ENCODE assay signal across 9 mouse cellular contexts in genomic region chr5:114921551-114922365, GRCm38 (mm10). TPM values are rescaled to one million over a fixed set of nuclear protein-coding genes. Genes with fewer than 3 reads are reported as not detected.
DNase-seq lines count a peak whose midpoint lies in the region; ATAC-seq and TF ChIP-seq lines count a peak whose summit lies in the region.
"Had no signal": no experiment of that assay in that cellular context is flagged by ENCODE, and none has a peak within 500 bp of the region (broad histone marks: within the 10 kb centered on the region; RNA-seq: fewer than 3 reads in every experiment).

No protein-coding gene starts in this region.

- H3K4me1 ChIP-seq in heart, postnatal 0 days (ENCODE audit: control insufficient read depth, insufficient read depth), result 0 out of 2 replicates have a peak, but pooled peaks cover 5% of the 10 kb centered on the region
- H3K4me1 ChIP-seq in kidney, adult 2 months (ENCODE audit: control insufficient read depth, insufficient read depth, low read length), result peaks cover 7% of the 10 kb centered on the region; the same call in 1 of the 2 replicates
- peaks cover 13% of the 10 kb centered on the region for H3K4me1 ChIP-seq in thymus, adult 2 months (replicated peaks; ENCODE audit: control insufficient read depth, insufficient read depth, low read length)

- 0 out of 2 replicates have a peak, but pooled peaks have one; percentile 5 for ATAC-seq in heart, postnatal 0 days (ENCODE audit: insufficient read depth, low read depth)
- ATAC-seq in cerebellum, adult (ENCODE audit: insufficient number of reproducible peaks, low FRiP score, low TSS enrichment), result no peak

- no peak overlapping the region for H3K4me2 ChIP-seq in heart, postnatal 0 days (ENCODE audit: low read depth, low read length)

- DNase-seq in heart, postnatal 0 days (ENCODE audit: low spot score), result peak; percentile 8
- no peak for DNase-seq in heart, postnatal 4 days
- DNase-seq in kidney, adult 2 months, result peak; percentile 63
- DNase-seq in lung, postnatal 25 days (ENCODE audit: low spot score), result peak; percentile 65
- peak; percentile 76 for DNase-seq in thymus, adult 2 months
- no peak for DNase-seq in layer of hippocampus, adult 9-10 months (ENCODE audit: low spot score)
- no peak for DNase-seq in layer of hippocampus, adult 8-10 months (ENCODE audit: low spot score in 2 of 2)

- H3K4me3 ChIP-seq in heart, postnatal 0 days (ENCODE audit: low read depth, low read length), result no peak overlapping the region
- no peak overlapping the region for H3K4me3 ChIP-seq in kidney, adult 2 months (ENCODE audit: insufficient read depth, low read depth, low read length)
- H3K4me3 ChIP-seq in thymus, adult 2 months (ENCODE audit: control insufficient read depth, insufficient read depth, low read length), result peak overlapping the region; percentile 5; the same call in 1 of the 2 replicates

- no peaks in the 10 kb centered on the region for H3K9me3 ChIP-seq in heart, postnatal 0 days (replicated peaks; ENCODE audit: control insufficient read depth, low read length)

- peak overlapping the region; percentile 48; the same call in 1 of the 2 replicates for H3K27ac ChIP-seq in heart, postnatal 0 days (ENCODE audit: low read depth)
- H3K27ac ChIP-seq in kidney, adult 2 months (ENCODE audit: insufficient read depth, low read depth, low read length), result peak overlapping the region; percentile 2; the same call in 1 of the 2 replicates
- peak overlapping the region; percentile 92 for H3K27ac ChIP-seq in thymus, adult 2 months (ENCODE audit: control insufficient read depth, insufficient read depth, low read length)

- no peak for TF ChIP-seq EP300 in heart, postnatal 0 days (IDR thresholded peaks at IDR 0.05; ENCODE audit: low read depth)

- no peaks in the 10 kb centered on the region for H3K27me3 ChIP-seq in heart, postnatal 0 days (ENCODE audit: control insufficient read depth, insufficient read depth, low read length)
- H3K27me3 ChIP-seq in kidney, adult 2 months (replicated peaks; ENCODE audit: control insufficient read depth, insufficient read depth, low read length), result no peaks in the 10 kb centered on the region
- no peaks in the 10 kb centered on the region for H3K27me3 ChIP-seq in thymus, adult 2 months (ENCODE audit: control insufficient read depth, insufficient read depth, low read length)

- 59% methylated on average over 19 of the region's 19 CpGs for WGBS in heart, postnatal 0 days
- 50% methylated on average over 19 of the region's 19 CpGs for WGBS in kidney, adult 2 months
- 14% methylated on average over 19 of the region's 19 CpGs for WGBS in thymus, adult 2 months

- TF ChIP-seq POLR2A in kidney, adult 2 months (IDR thresholded peaks at IDR 0.05; ENCODE audit: low read depth, low read length), result no peak
- 0 out of 2 replicates have a peak, but pooled peaks have one; percentile 21 for TF ChIP-seq POLR2A in thymus, adult 2 months (IDR thresholded peaks at IDR 0.05; ENCODE audit: control insufficient read depth, extremely low read depth, insufficient read depth, low read length, poor library complexity)

- no peak for TF ChIP-seq CTCF in heart, postnatal 0 days (IDR thresholded peaks at IDR 0.05; ENCODE audit: low read depth)
- peak; percentile 40; the same call in 1 of the 2 replicates for TF ChIP-seq CTCF in kidney, adult 2 months (conservative IDR thresholded peaks at IDR 0.05; ENCODE audit: insufficient read depth, insufficient read length, low read depth, low read length)
- peak; percentile 61; the same call in 1 of the 2 replicates for TF ChIP-seq CTCF in thymus, adult 2 months (IDR thresholded peaks at IDR 0.05; ENCODE audit: borderline replicate concordance, control insufficient read depth, extremely low read depth, insufficient read depth, low read length, poor library complexity)

- no peak overlapping the region for H3K9ac ChIP-seq in heart, postnatal 0 days (replicated peaks; ENCODE audit: low read depth, low read length)

- H3K36me3 ChIP-seq in heart, postnatal 0 days (replicated peaks; ENCODE audit: control insufficient read depth, insufficient read depth, low read length), result no peaks in the 10 kb centered on the region
- H3K36me3 ChIP-seq in kidney, adult 2 months (ENCODE audit: control insufficient read depth, insufficient read depth, low read length), result no peaks in the 10 kb centered on the region
- H3K36me3 ChIP-seq in thymus, adult 2 months (ENCODE audit: control insufficient read depth, insufficient read depth, low read length), result no peaks in the 10 kb centered on the region

RNA-seq across cellular contexts. Expression of gene Oasl1, which starts 1.3 kb away (rescaled TPM):
- total RNA-seq in heart, postnatal 0 days (2014; rRNA removed; ENCODE audit: low replicate concordance), result 5.6 and 9.4 TPM in 2 replicates
- polyA plus RNA-seq in heart, postnatal 0 days (2015; fragmentation: Nextera tagmentation; extraction: Ambion mirVana), result 0.68 and 0.69 TPM in 2 replicates
- under 1 TPM in 1 of 2 experiments, not detected in 1; 0.18 TPM for total RNA-seq in heart, postnatal 4 days (2021)
- polyA plus RNA-seq in kidney, adult 2 months (2012; rRNA removed), result 4.3 and 5.7 TPM in 2 replicates
- 20.1 and 20.7 TPM in 2 replicates for polyA plus RNA-seq in thymus, adult 2 months (2012; rRNA removed)
- total RNA-seq in layer of hippocampus, adult 8-10 months (2022), result 1 to 10 TPM in 1 of 4 experiments, under 1 TPM in 1, not detected in 2; 0.80 to 1.1 TPM

RNA-seq across cellular contexts. Expression of gene 2210016L21Rik, which starts 20.2 kb away (rescaled TPM):
- 7.3 and 16.0 TPM in 2 replicates for total RNA-seq in heart, postnatal 0 days (2014; rRNA removed; ENCODE audit: low replicate concordance)
- polyA plus RNA-seq in heart, postnatal 0 days (2015; fragmentation: Nextera tagmentation; extraction: Ambion mirVana), result 32.2 and 32.6 TPM in 2 replicates
- total RNA-seq in heart, postnatal 4 days (2021), result 10 to 100 TPM; 27.7 to 34.9 TPM
- polyA plus RNA-seq in kidney, adult 2 months (2012; rRNA removed), result 23.5 and 26.1 TPM in 2 replicates
- polyA plus RNA-seq in thymus, adult 2 months (2012; rRNA removed), result 25.6 and 29.9 TPM in 2 replicates
- 100 to 1,000 TPM; 183 to 208 (median 204) TPM for total RNA-seq in layer of hippocampus, adult 8-10 months (2022)

RNA-seq across cellular contexts. Expression of gene Oasl2, which starts 25.0 kb away (rescaled TPM):
- total RNA-seq in heart, postnatal 0 days (2014; rRNA removed; ENCODE audit: low replicate concordance), result 11.4 and 14.9 TPM in 2 replicates
- 6.5 and 9.2 TPM in 2 replicates for polyA plus RNA-seq in heart, postnatal 0 days (2015; fragmentation: Nextera tagmentation; extraction: Ambion mirVana)
- 1 to 10 TPM; 2.7 to 2.8 TPM for total RNA-seq in heart, postnatal 4 days (2021)
- 10.2 and 11.2 TPM in 2 replicates for polyA plus RNA-seq in kidney, adult 2 months (2012; rRNA removed)
- 22.0 and 31.7 TPM in 2 replicates for polyA plus RNA-seq in thymus, adult 2 months (2012; rRNA removed)
- total RNA-seq in layer of hippocampus, adult 8-10 months (2022), result 1 to 10 TPM; 1.3 to 9.8 (median 4.7) TPM

RNA-seq across cellular contexts. Expression of gene Hnf1a, which starts 49.1 kb away (rescaled TPM):
- total RNA-seq in heart, postnatal 0 days (2014; rRNA removed; ENCODE audit: low replicate concordance), result not detected in 2 replicates
- not detected in 2 replicates for polyA plus RNA-seq in heart, postnatal 0 days (2015; fragmentation: Nextera tagmentation; extraction: Ambion mirVana)
- total RNA-seq in heart, postnatal 4 days (2021), result not detected
- polyA plus RNA-seq in kidney, adult 2 months (2012; rRNA removed), result 24.2 and 29.5 TPM in 2 replicates
- 4.0 and 4.1 TPM in 2 replicates for polyA plus RNA-seq in thymus, adult 2 months (2012; rRNA removed)
- not detected for total RNA-seq in layer of hippocampus, adult 8-10 months (2022)
- polyA plus RNA-seq: neural tube, embryonic 11.5 days had no signal

Comparison
In these comparisons a context has a peak if more than half of its experiments do, and no peak if none do; other contexts are left out.
1. DNase-seq: peak in heart, postnatal 0 days (single experiment), kidney, adult 2 months (single experiment), lung, postnatal 25 days (single experiment) and thymus, adult 2 months (single experiment); none in heart, postnatal 4 days (single experiment), layer of hippocampus, adult 9-10 months (single experiment) and layer of hippocampus, adult 8-10 months (0 of 2).
2. H3K27ac ChIP-seq: peak in every context shown above with its lines; median percentile 92 in thymus, adult 2 months; 48 in heart, postnatal 0 days; 2 in kidney, adult 2 months.
3. RNA of gene 2210016L21Rik, which starts 20.2 kb away (total RNA-seq): 183 to 208 TPM in layer of hippocampus, adult 8-10 months; 27.7 to 34.9 TPM in heart, postnatal 4 days and 7.3 to 16.0 TPM in heart, postnatal 0 days; every median in the first group is over 4 times any median in the second.